Mouse (Mus musculus) large intestine, adult 2 months (tissue): ENCODE measurements around the gene D430041D05Rik. TPM values are rescaled to one million over a fixed set of nuclear protein-coding genes. Genes with fewer than 3 reads are reported as not detected.

Source experiments
- DNase-seq: peaks from one replicate; pipeline ENCODE4 v3.0.0-alpha.2; 2012; ENCODE audit warnings: low read depth, low spot score
- WGBS: fragments of 180-500 bp; shearing (Covaris S2); methylation state at CpG from one replicate; pipeline ENCODE4 v1.1.7; 2018; 5-methylcytosine and 5-hydroxymethylcytosine counted together
- polyA plus RNA-seq: library from polyadenylated mRNA; depleted of rRNA; stranded (reverse); fragments of >200 nt; gene quantifications from 2 replicates; pipeline ENCODE4 v1.2.3, GENCODE M21; 2012

Gene D430041D05Rik
- polyA plus RNA-seq, 1 experiment = not detected

GRCm38 (mm10) chr2:104409851-104410821 lies 677 bp downstream of the D430041D05Rik start:
- DNase-seq = no peak
- under 1% methylated on average over 103 of the region's 111 CpGs for WGBS

GRCm38 (mm10) chr2:104408351-104408750 lies 2.5 kb downstream of the D430041D05Rik start:
- DNase-seq = no peak
- 83% methylated on average over 7 of the region's 7 CpGs for WGBS

- WGBS = 69% methylated on average over 4 of the region's 4 CpGs
- DNase-seq = no peak
Observed at GRCm38 (mm10) chr2:104407913-104408312, 2.9 kb downstream of the D430041D05Rik start.

GRCm38 (mm10) chr2:104404036-104404435 lies 6.8 kb downstream of the D430041D05Rik start:
- DNase-seq = no peak
- WGBS = 87% methylated on average over 6 of the region's 6 CpGs

- WGBS = 66% methylated on average over 6 of the region's 6 CpGs
- no peak for DNase-seq
Observed at GRCm38 (mm10) chr2:104398651-104399290, 12.0 kb downstream of the D430041D05Rik start.

- 75% methylated on average over 9 of the region's 9 CpGs for WGBS
Observed at GRCm38 (mm10) chr2:104395961-104396360, 14.9 kb downstream of the D430041D05Rik start.

GRCm38 (mm10) chr2:104394769-104395168 lies 16.0 kb downstream of the D430041D05Rik start:
- WGBS = 54% methylated on average over 2 of the region's 2 CpGs
- DNase-seq = no peak

More at GRCm38 (mm10) chr2:104395961-104396360, 14.9 kb downstream of the D430041D05Rik start:
- no peak for DNase-seq

GRCm38 (mm10) chr2:104392700-104393312 lies 18.0 kb downstream of the D430041D05Rik start:
- 66% methylated on average over 4 of the region's 4 CpGs for WGBS
- DNase-seq = no peak

GRCm38 (mm10) chr2:104389231-104389630 lies 21.6 kb downstream of the D430041D05Rik start:
- DNase-seq = no peak
- 77% methylated on average over 11 of the region's 11 CpGs for WGBS

- DNase-seq = no peak
- 79% methylated on average over 2 of the region's 2 CpGs for WGBS
Observed at GRCm38 (mm10) chr2:104385941-104386340, 24.9 kb downstream of the D430041D05Rik start.

GRCm38 (mm10) chr2:104383589-104383988 lies 27.2 kb downstream of the D430041D05Rik start:
- WGBS = 86% methylated on average over 4 of the region's 4 CpGs
- DNase-seq = no peak

- DNase-seq = no peak
- WGBS = 77% methylated on average over 6 of the region's 6 CpGs
Observed at GRCm38 (mm10) chr2:104382813-104383212, 28.0 kb downstream of the D430041D05Rik start.

GRCm38 (mm10) chr2:104379304-104379703 lies 31.5 kb downstream of the D430041D05Rik start:
- WGBS = 37% methylated on average over 7 of the region's 7 CpGs
- DNase-seq = no peak

GRCm38 (mm10) chr2:104378791-104379190 lies 32.0 kb downstream of the D430041D05Rik start:
- 29% methylated on average over 3 of the region's 3 CpGs for WGBS
- no peak for DNase-seq

GRCm38 (mm10) chr2:104377990-104378389 lies 32.8 kb downstream of the D430041D05Rik start:
- WGBS = 51% methylated on average over 2 of the region's 2 CpGs
- no peak for DNase-seq

GRCm38 (mm10) chr2:104372156-104372555 lies 38.7 kb downstream of the D430041D05Rik start:
- WGBS = 70% methylated on average over 4 of the region's 4 CpGs

GRCm38 (mm10) chr2:104371606-104372130 lies 39.1 kb downstream of the D430041D05Rik start:
- WGBS = 62% methylated on average over 6 of the region's 6 CpGs
- DNase-seq = no peak

More at GRCm38 (mm10) chr2:104372156-104372555, 38.7 kb downstream of the D430041D05Rik start:
- DNase-seq = no peak

- DNase-seq = no peak
- WGBS = 32% methylated on average over 6 of the region's 6 CpGs
Observed at GRCm38 (mm10) chr2:104367836-104368298, 42.9 kb downstream of the D430041D05Rik start.

GRCm38 (mm10) chr2:104367291-104367690 lies 43.5 kb downstream of the D430041D05Rik start:
- WGBS = 58% methylated on average over 2 of the region's 2 CpGs
- no peak for DNase-seq

GRCm38 (mm10) chr2:104359305-104359704 lies 51.5 kb downstream of the D430041D05Rik start:
- no peak for DNase-seq
- 57% methylated on average over 3 of the region's 3 CpGs for WGBS
